Mouse (Mus musculus) neural tube, embryonic 13.5 days (tissue): ENCODE results near the gene Gm21663. TPM values are rescaled to one million over a fixed set of nuclear protein-coding genes. Genes with fewer than 3 reads are reported as not detected.
"Not testable (repeated sequence)": the region's sequence is repeated elsewhere in the genome, so short reads cannot be mapped to it uniquely, and the experiment has no call there.

Experiments used
- ATAC-seq: fragments of 200-750 bp; cut with Nextera tagmentation; 2 replicates; pipeline ENCODE4 v1.8.0; 2017; ENCODE audit warnings: low read depth, mild to moderate bottlenecking, moderate TSS enrichment, moderate library complexity
- H3K27ac ChIP-seq: fragments of 300-500 bp; sonication (generic); replicated peaks from 2 replicates; pipeline ENCODE4 v1.5.1; 2015; ENCODE audit warnings: moderate library complexity, mild to moderate bottlenecking, inconsistent platforms
- H3K27me3 ChIP-seq: fragments of 300-500 bp; sonication (generic); 2 replicates; pipeline ENCODE4 v1.6.1; 2015; ENCODE audit warnings: mild to moderate bottlenecking, inconsistent platforms
- H3K36me3 ChIP-seq: fragments of 300-500 bp; sonication (generic); 2 replicates; pipeline ENCODE4 v1.6.1; 2015; ENCODE audit warnings: mild to moderate bottlenecking, inconsistent platforms
- H3K4me1 ChIP-seq: fragments of 300-500 bp; sonication (generic); replicated peaks from 2 replicates; pipeline ENCODE4 v1.6.1; 2015; ENCODE audit warnings: inconsistent platforms
- H3K4me2 ChIP-seq: fragments of 300-500 bp; sonication (generic); 2 replicates; pipeline ENCODE4 v1.6.1; 2015; ENCODE audit warnings: inconsistent platforms, mild to moderate bottlenecking, moderate library complexity
- H3K4me3 ChIP-seq: fragments of 300-500 bp; sonication (generic); 2 replicates; pipeline ENCODE4 v1.5.1; 2015; ENCODE audit warnings: mild to moderate bottlenecking, inconsistent platforms
- H3K9ac ChIP-seq: fragments of 300-500 bp; sonication (generic); 2 replicates; pipeline ENCODE4 v1.6.1; 2015; ENCODE audit warnings: moderate library complexity, mild to moderate bottlenecking, inconsistent platforms
- H3K9me3 ChIP-seq: fragments of 300-500 bp; sonication (generic); 2 replicates; pipeline ENCODE4 v1.6.1; 2016; ENCODE audit warnings: inconsistent platforms
- WGBS: fragments of 180-500 bp; shearing (Covaris S2); methylation state at CpG from one replicate; pipeline ENCODE4 v1.1.7; 2015; 5-methylcytosine and 5-hydroxymethylcytosine counted together
- polyA plus RNA-seq: library from polyadenylated mRNA; unstranded; fragments of >200 nt; fragmentation: Nextera tagmentation; extraction: Ambion mirVana; gene quantifications from 2 replicates; pipeline ENCODE4 v1.2.1, GENCODE M21; 2015

Gm21663 gene
- polyA plus RNA-seq = not detected in 2 replicates

DNA sequence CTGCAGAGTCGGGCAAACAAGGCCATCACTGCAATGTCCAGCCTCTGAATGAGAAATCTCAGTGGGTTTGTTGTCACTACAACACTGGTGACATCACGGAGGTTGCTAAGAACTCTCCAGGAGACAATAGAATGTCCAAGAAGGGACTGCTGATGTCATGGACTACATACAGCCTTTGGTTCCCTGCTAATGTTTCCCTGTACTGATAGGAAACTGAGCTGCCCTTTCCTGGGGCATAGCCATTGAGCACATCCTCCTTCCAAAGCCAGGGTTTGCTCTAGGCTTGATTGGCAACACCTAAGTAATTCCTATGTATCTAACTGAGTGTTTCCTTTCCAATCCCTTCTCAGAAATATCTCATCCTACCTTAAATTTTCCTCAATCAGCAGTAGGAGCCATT lies at the start of gene Gm21663:
Gene Gm21663 (minus strand): TSS at position 101 of the 400 bp plus-strand sequence.
- H3K4me1 ChIP-seq, H3K27me3 ChIP-seq, H3K27ac ChIP-seq, H3K9me3 ChIP-seq, H3K4me2 ChIP-seq, ATAC-seq, H3K9ac ChIP-seq, H3K36me3 ChIP-seq, H3K4me3 ChIP-seq: not testable (repeated sequence)
- 61% methylated on average over 2 of the region's 2 CpGs for WGBS

- not testable (repeated sequence) for H3K27me3 ChIP-seq, H3K9me3 ChIP-seq, ATAC-seq, H3K4me2 ChIP-seq, H3K36me3 ChIP-seq, H3K27ac ChIP-seq, H3K9ac ChIP-seq, H3K4me3 ChIP-seq, H3K4me1 ChIP-seq
- WGBS = no CpG with 5 or more reads among the region's 3 CpGs
Observed at GRCm38 (mm10) chr5:25988550-25988949, 46.4 kb upstream of the Gm21663 start, which contains the start of gene Gm21698. Gene Gm21698, minus strand, starts transcription at chr5:25988650.

DNA sequence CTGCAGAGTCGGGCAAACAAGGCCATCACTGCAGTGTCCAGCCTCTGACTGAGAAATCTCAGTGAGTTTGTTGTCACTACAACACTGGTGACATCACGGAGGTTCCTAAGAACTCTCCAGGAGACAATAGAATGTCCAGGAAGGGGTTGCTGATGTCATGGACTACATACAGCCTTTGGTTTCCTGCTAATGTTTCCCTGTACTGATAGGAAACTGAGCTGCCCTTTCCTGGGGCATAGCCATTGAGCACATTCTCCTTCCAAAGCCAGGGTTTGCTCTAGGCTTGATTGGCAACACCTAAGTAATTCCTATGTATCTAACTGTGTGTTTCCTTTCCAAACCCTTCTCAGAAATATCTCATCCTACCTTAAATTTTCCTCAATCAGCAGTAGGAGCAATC lies 30.4 kb upstream of the Gm21663 start, which contains the start of gene Gm21680:
Gene Gm21680 (minus strand): TSS at position 101 of the 400 bp plus-strand sequence.
- not testable (repeated sequence) for H3K36me3 ChIP-seq, H3K9ac ChIP-seq, H3K27me3 ChIP-seq, ATAC-seq, H3K9me3 ChIP-seq, H3K27ac ChIP-seq, H3K4me1 ChIP-seq, H3K4me2 ChIP-seq, H3K4me3 ChIP-seq
- WGBS = no CpG with 5 or more reads among the region's 2 CpGs

DNA sequence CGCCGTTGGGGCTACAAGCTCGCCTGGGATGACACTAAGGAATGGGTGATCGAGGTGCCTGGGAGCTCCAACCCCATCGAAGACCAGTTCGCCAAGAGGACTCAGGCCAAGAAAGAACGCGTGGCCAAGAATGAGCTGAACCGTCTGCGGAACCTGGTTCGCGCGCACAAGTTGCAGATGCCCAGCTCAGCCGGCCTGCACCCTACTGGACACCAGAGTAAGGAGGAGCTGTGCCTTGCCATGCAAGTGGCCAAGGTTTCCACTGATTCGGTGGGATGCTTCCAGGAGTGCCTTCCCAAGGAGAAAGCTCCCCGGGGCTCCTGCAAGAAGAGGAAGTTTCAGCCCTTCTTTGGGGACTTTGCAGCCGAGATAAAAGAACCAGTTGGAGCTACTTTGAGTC lies 14.9 kb upstream of the Gm21663 start:
- not testable (repeated sequence) for H3K9me3 ChIP-seq, H3K9ac ChIP-seq, H3K27ac ChIP-seq, H3K36me3 ChIP-seq, H3K27me3 ChIP-seq, ATAC-seq, H3K4me1 ChIP-seq
- WGBS = 62% methylated on average over 17 of the region's 17 CpGs
- H3K4me3 ChIP-seq = peak overlapping the region; percentile 21
- H3K4me2 ChIP-seq = peak overlapping the region; percentile 42

GRCm38 (mm10) chr5:25956611-25957010 lies 14.4 kb upstream of the Gm21663 start:
- peak overlapping the region; percentile 21 for H3K4me3 ChIP-seq
- WGBS = 37% methylated on average over 28 of the region's 32 CpGs
- H3K27me3 ChIP-seq = not testable (repeated sequence)

GRCm38 (mm10) chr5:25954317-25954716 lies 12.1 kb upstream of the Gm21663 start, which contains the start of gene Gm21671:
Gene Gm21671, minus strand, starts transcription at chr5:25954417.
- not testable (repeated sequence) for H3K4me1 ChIP-seq, H3K27me3 ChIP-seq, H3K36me3 ChIP-seq, H3K27ac ChIP-seq, H3K9ac ChIP-seq, H3K4me3 ChIP-seq, H3K4me2 ChIP-seq, H3K9me3 ChIP-seq, ATAC-seq
- WGBS = 85% methylated on average over 2 of the region's 2 CpGs

More at GRCm38 (mm10) chr5:25956611-25957010, 14.4 kb upstream of the Gm21663 start:
- H3K9me3 ChIP-seq, H3K4me1 ChIP-seq, H3K36me3 ChIP-seq, H3K9ac ChIP-seq, H3K27ac ChIP-seq: not testable (repeated sequence)
- peak overlapping the region; percentile 42 for H3K4me2 ChIP-seq
- peak; percentile 84 for ATAC-seq

- H3K27ac ChIP-seq, H3K4me3 ChIP-seq, ATAC-seq, H3K4me1 ChIP-seq, H3K9ac ChIP-seq, H3K4me2 ChIP-seq, H3K36me3 ChIP-seq, H3K27me3 ChIP-seq, H3K9me3 ChIP-seq: not testable (repeated sequence)
- WGBS = 84% methylated on average over 2 of the region's 2 CpGs
Observed at GRCm38 (mm10) chr5:25945391-25945790, 3.2 kb upstream of the Gm21663 start.

- 88% methylated on average over 1 of the region's 1 CpGs for WGBS
- Histone ChIP-seq H3K36me3 (no peaks in the 10 kb centered on the region), H3K4me1 (peaks cover 12% of the 10 kb centered on the region), H3K27me3 (no peaks in the 10 kb centered on the region; the same call in 1 of the 2 replicates), H3K4me3 (no peak overlapping the region), H3K4me2 (no peak overlapping the region), H3K9me3 (no peaks in the 10 kb centered on the region), H3K27ac (no peak overlapping the region), H3K9ac (no peak overlapping the region)
- no peak for ATAC-seq
Observed at GRCm38 (mm10) chr5:25891321-25891720, 50.9 kb downstream of the Gm21663 start.

DNA sequence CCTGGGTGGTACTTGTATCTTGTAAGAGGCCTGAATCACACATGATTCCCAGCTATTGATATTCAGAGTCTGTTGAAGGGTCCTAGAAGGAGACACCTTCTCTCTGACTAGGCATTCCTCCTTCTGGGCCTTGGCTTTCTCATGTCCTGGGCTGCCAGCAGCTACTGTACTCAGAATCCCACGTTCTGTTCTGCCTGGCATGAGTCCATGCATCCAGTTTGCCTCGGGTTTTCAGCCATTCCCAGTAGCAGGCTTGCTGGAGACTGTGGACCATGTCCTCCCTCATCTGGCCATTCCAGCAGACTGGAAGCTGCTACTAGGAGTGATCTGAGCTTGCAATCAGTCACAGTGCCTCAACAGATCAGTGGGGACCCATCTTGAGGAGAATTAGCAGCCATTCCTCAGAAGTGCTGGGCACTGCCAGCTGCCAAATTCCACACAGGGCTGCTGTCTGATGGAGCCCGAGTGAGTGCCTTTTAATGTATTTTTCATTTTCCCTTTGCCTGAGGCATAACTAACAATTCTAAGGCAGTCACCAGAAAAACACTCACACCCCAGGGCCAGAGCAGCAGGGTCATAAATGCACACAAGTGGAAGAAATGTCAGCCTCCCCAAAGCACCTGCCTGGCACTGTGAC lies 52.3 kb downstream of the Gm21663 start:
- Histone ChIP-seq H3K4me1 (peaks cover 12% of the 10 kb centered on the region), H3K27ac (peak overlapping the region; percentile 38; the same call in 1 of the 2 replicates), H3K9ac (no peak overlapping the region), H3K36me3 (no peaks in the 10 kb centered on the region), H3K4me3 (no peak overlapping the region), H3K4me2 (no peak overlapping the region), H3K9me3 (peaks cover 2% of the 10 kb centered on the region), H3K27me3 (no peaks in the 10 kb centered on the region; the same call in 1 of the 2 replicates)
- 29% methylated on average over 3 of the region's 3 CpGs for WGBS
- peak; percentile 38; the same call in 1 of the 2 replicates for ATAC-seq

DNA sequence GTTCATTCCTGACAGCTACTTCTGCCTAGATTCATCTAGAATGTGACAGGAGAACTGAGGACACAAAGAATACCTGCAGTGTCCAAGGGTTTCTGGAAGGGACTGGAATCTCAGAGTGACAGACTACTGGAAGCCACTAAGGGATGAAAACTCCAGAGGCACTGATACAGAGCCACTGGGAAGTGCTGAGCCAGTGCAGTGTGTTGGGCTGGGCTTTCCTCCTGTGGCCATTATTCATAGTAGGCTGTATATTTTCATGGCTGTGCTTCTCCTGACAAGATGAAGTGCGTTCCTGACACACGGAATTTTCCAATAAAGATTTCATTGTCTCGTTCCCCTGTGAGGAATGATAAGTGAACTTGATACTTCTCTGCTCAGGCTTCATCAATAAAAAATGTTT lies 55.5 kb downstream of the Gm21663 start:
- WGBS = 46% methylated on average over 3 of the region's 3 CpGs
- no peak overlapping the region for H3K4me2 ChIP-seq
- H3K4me1 ChIP-seq = peaks cover 12% of the 10 kb centered on the region
- H3K36me3 ChIP-seq = no peaks in the 10 kb centered on the region
- ATAC-seq = peak; percentile 61; the same call in 1 of the 2 replicates
- no peaks in the 10 kb centered on the region for H3K27me3 ChIP-seq
- no peak overlapping the region for H3K27ac ChIP-seq
- H3K4me3 ChIP-seq = no peak overlapping the region
- peaks cover 4% of the 10 kb centered on the region for H3K9me3 ChIP-seq
- no peak overlapping the region for H3K9ac ChIP-seq
